Mouse (Mus musculus) mesoderm, embryonic 11.5 days (tissue): ENCODE results near the gene AI467606.

Experiments used
- DNase-seq: peaks from one replicate; pipeline ENCODE4 v3.0.0-alpha.2; 2012; ENCODE audit warnings: low read depth, low spot score

Gene AI467606

GRCm38 (mm10) chr7:127121061-127121910, 30.1 kb downstream of the AI467606 start:
- DNase-seq, result no peak

- DNase-seq, result no peak
These were observed 30.7 kb downstream of the AI467606 start, which contains the start of gene Qprt for GRCm38 (mm10) chr7:127121911-127122270. Qprt (minus strand) TSS chr7:127122226.

DNA sequence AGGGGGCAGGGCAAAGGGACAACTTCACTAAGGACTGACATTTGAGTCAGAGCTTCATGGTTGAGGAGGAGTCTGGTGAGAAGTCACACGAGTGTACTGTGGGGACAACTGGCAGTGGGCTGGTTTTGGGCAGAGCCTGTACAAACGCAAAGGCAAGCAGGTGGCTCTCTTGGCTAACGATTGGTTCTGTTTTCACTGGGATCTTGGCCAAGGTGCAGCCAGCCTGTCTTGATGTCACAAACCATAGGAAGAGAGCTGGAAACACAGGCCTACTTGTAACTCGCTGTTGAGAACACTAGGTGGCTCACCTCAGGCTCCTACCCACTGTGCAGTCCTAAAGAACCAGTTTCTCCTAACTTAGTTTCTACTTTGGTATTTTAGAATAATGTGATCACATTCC, 38.5 kb downstream of the AI467606 start:
- no peak for DNase-seq

GRCm38 (mm10) chr7:127133125-127133524, 42.0 kb downstream of the AI467606 start:
- no peak for DNase-seq

- no peak for DNase-seq
These were observed 43.8 kb downstream of the AI467606 start for GRCm38 (mm10) chr7:127134821-127135447.

DNA sequence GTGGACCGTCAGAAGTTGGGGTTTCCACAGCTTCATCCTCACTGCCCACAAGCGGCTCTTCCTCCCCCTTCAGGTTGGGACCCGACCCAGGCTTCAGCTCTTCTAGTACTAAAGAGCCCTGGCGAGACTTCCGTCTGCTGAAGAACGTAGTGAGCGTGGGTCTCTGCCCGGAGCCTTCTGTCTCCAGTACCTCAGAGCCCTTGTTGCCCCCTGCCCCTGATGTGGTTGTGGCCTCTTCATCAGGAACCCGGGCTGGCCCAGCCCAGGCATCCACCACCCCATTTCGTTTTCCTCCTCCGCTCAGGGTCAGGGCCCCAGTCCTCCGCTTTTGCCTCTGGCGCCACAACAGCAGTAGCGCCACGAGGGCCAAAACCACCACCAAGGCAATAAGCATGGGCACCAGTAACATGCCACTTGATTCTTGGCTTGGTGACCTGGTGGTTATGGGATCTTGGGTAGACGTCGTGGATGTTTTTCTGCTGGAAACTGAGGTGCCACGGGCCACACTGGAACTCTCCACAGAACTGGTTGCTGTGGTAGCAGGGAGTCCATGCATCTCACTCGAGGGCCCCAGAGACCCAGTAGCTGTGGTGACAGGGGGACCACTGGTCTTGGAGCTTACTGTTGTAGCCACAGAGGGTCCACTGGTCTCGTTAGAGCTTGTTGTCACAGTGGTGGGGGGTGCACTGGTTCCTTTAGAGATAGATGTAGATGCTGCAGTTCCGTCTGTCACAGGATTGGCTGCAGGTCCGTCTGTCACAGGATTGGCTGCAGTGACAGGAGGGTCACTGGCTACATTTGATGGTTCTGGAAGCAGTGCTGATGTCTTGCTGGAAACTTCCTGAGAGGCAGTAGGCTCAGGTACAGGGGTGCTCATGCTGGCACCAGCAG, 45.3 kb downstream of the AI467606 start:
- DNase-seq, result no peak

DNA sequence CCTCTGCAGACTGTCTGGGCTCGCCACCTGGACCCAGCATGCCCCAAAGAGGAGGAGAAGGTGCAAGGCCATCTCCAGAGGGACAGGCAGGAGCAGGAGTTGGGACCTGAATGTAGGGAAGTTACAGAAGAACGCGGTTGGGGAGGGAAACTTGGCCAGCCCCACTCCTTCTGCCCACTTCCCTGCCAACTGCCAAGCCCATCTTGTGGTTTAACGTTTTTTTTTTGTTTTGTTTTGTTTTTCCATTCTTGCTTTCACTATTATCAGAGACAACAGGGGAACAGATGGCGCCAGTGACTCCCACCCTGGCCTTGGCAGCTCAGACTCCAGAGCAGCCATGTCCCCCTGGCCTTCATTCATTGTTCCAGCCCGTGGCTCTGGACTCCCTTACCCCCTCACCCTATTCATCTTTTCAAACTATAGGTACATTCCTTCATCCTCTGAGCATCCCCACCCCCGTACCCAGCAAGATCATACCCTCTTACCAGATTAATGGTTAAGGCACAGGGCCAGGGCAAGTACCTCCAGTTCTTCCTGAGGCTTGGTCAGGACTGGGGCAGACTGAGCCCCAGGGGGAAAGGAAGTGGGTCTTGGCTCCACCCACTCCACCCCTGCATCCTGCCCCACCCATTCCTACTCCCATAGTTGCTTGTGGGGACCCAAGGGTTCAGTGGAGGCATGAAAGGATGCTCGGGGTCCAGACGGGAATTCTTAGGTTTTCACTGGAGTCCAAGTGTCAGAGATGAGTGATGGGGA, 46.3 kb downstream of the AI467606 start, which contains the start of gene Spn:
Gene Spn (minus strand): TSS at position 562 of the 756 bp plus-strand sequence.
- no peak for DNase-seq

- no peak for DNase-seq
These were observed 47.9 kb downstream of the AI467606 start for GRCm38 (mm10) chr7:127139100-127139499.

DNA sequence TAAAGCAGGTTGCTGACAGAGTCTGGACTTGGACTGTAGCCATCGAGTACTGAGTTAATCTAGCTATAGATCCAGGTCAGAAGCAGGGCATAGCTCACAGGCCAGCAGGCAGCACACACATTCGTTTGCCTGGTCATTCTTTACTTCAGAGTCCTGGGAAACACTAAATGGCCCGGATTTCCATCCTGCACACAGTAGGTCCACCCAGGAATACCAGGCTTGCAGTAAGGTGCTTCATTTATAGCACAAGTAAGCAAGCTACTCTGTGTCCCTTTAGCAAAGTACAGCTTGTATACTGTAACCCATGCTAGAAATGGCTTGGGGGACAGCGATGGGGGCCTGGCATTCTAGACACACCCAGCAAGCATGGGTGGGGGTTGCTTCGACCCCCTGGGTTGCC, 48.4 kb downstream of the AI467606 start:
- DNase-seq, result no peak

- no peak for DNase-seq
These were observed 49.7 kb downstream of the AI467606 start for GRCm38 (mm10) chr7:127140623-127141404.

- no peak for DNase-seq
These were observed 51.1 kb downstream of the AI467606 start for GRCm38 (mm10) chr7:127142214-127142613.

- DNase-seq, result no peak
These were observed 51.5 kb downstream of the AI467606 start for GRCm38 (mm10) chr7:127142666-127143065.
